Mouse (Mus musculus) embryonic facial prominence, embryonic 15.5 days (tissue): ENCODE measurements around the gene Hax1. TPM values are rescaled to one million over a fixed set of nuclear protein-coding genes. Genes with fewer than 3 reads are reported as not detected.

Experiments used
- ATAC-seq: fragments of 200-750 bp; cut with Nextera tagmentation; 2 replicates; pipeline ENCODE4 v1.8.0; 2017; ENCODE audit warnings: low read depth, moderate TSS enrichment; ENCODE audit not compliant: insufficient number of reproducible peaks, low FRiP score, low TSS enrichment
- H3K27ac ChIP-seq: fragments of 300-500 bp; sonication (generic); replicated peaks from 2 replicates; pipeline ENCODE4 v1.5.1; 2015; ENCODE audit warnings: mild to moderate bottlenecking, inconsistent platforms
- H3K27me3 ChIP-seq: fragments of 300-500 bp; sonication (generic); 2 replicates; pipeline ENCODE4 v1.6.1; 2015; ENCODE audit warnings: inconsistent platforms
- H3K36me3 ChIP-seq: fragments of 300-500 bp; sonication (generic); 2 replicates; pipeline ENCODE4 v1.6.1; 2015; ENCODE audit warnings: mild to moderate bottlenecking, inconsistent platforms
- H3K4me1 ChIP-seq: fragments of 300-500 bp; sonication (generic); 2 replicates; pipeline ENCODE4 v1.6.1; 2015; ENCODE audit warnings: inconsistent platforms
- H3K4me2 ChIP-seq: fragments of 300-500 bp; sonication (generic); replicated peaks from 2 replicates; pipeline ENCODE4 v1.6.1; 2015; ENCODE audit warnings: mild to moderate bottlenecking, inconsistent platforms
- H3K4me3 ChIP-seq: fragments of 300-500 bp; sonication (generic); replicated peaks from 2 replicates; pipeline ENCODE4 v1.5.1; 2015; ENCODE audit warnings: mild to moderate bottlenecking, inconsistent platforms
- H3K9ac ChIP-seq: fragments of 300-500 bp; sonication (generic); 2 replicates; pipeline ENCODE4 v1.6.1; 2015; ENCODE audit warnings: inconsistent platforms
- H3K9me3 ChIP-seq: fragments of 300-500 bp; sonication (generic); replicated peaks from 2 replicates; pipeline ENCODE4 v1.6.1; 2016; ENCODE audit warnings: inconsistent platforms
- WGBS: fragments of 180-500 bp; shearing (Covaris S2); methylation state at CpG from one replicate; pipeline ENCODE4 v1.1.7; 2015; 5-methylcytosine and 5-hydroxymethylcytosine counted together
- microRNA-seq: library from miRNA; unstranded; fragments of <30 nt; microRNA quantifications from one replicate; pipeline ENCODE4, GENCODE M21; 2016; ENCODE audit warnings: borderline number of aligned reads
- polyA plus RNA-seq: library from polyadenylated mRNA; unstranded; fragments of >200 nt; fragmentation: Nextera tagmentation; extraction: Ambion mirVana; gene quantifications from 2 replicates; pipeline ENCODE4 v1.2.1, GENCODE M21; 2015

Gene Hax1
- polyA plus RNA-seq, 1 experiment from 2014 or later: 145 TPM

GRCm38 (mm10) chr3:89961436-89961835, 37.1 kb downstream of the Hax1 start:
- peak overlapping the region; percentile 96 for H3K4me3 ChIP-seq
- H3K4me1 ChIP-seq: peaks cover 49% of the 10 kb centered on the region
- 0 out of 2 replicates have a peak overlapping the region, but pooled peaks have one; percentile 89 for H3K9ac ChIP-seq
- H3K36me3 ChIP-seq: peaks cover 33% of the 10 kb centered on the region
- H3K27me3 ChIP-seq: no peaks in the 10 kb centered on the region
- WGBS: 38% methylated on average over 4 of the region's 4 CpGs
- H3K27ac ChIP-seq: peak overlapping the region; percentile 98
- H3K9me3 ChIP-seq: no peaks in the 10 kb centered on the region
- no peak for ATAC-seq
- H3K4me2 ChIP-seq: peak overlapping the region; percentile 94

- H3K9ac ChIP-seq: peak overlapping the region; percentile 51
- H3K4me2 ChIP-seq: peak overlapping the region; percentile 94
- under 1% methylated on average over 30 of the region's 30 CpGs for WGBS
- peak overlapping the region; percentile 96 for H3K4me3 ChIP-seq
- ATAC-seq: peak; percentile 88
- peaks cover 43% of the 10 kb centered on the region for H3K36me3 ChIP-seq
- peaks cover 49% of the 10 kb centered on the region for H3K4me1 ChIP-seq
- H3K27me3 ChIP-seq: no peaks in the 10 kb centered on the region
- H3K27ac ChIP-seq: peak overlapping the region; percentile 98; the same call in 1 of the 2 replicates
- no peaks in the 10 kb centered on the region for H3K9me3 ChIP-seq
These were observed 38.1 kb downstream of the Hax1 start for GRCm38 (mm10) chr3:89960469-89960868.

- Histone ChIP-seq H3K4me3 (no peak overlapping the region), H3K27ac (no peak overlapping the region), H3K9ac (no peak overlapping the region), H3K27me3 (no peaks in the 10 kb centered on the region), H3K9me3 (no peaks in the 10 kb centered on the region), H3K4me1 (peaks cover 42% of the 10 kb centered on the region), H3K36me3 (peaks cover 49% of the 10 kb centered on the region), H3K4me2 (no peak overlapping the region)
- ATAC-seq: no peak
- WGBS: 81% methylated on average over 4 of the region's 4 CpGs
These were observed 39.1 kb downstream of the Hax1 start for GRCm38 (mm10) chr3:89959435-89959834.

GRCm38 (mm10) chr3:89957880-89958279, 40.7 kb downstream of the Hax1 start:
- Histone ChIP-seq H3K4me1 (peaks cover 37% of the 10 kb centered on the region), H3K4me2 (no peak overlapping the region), H3K36me3 (peaks cover 60% of the 10 kb centered on the region), H3K9me3 (no peaks in the 10 kb centered on the region), H3K27me3 (no peaks in the 10 kb centered on the region), H3K27ac (no peak overlapping the region), H3K9ac (no peak overlapping the region), H3K4me3 (no peak overlapping the region)
- no peak for ATAC-seq
- WGBS: 95% methylated on average over 9 of the region's 9 CpGs

GRCm38 (mm10) chr3:89956177-89956971, 42.2 kb downstream of the Hax1 start:
- ATAC-seq: no peak
- no peak overlapping the region for H3K27ac ChIP-seq
- WGBS: 90% methylated on average over 7 of the region's 7 CpGs
- peaks cover 75% of the 10 kb centered on the region for H3K36me3 ChIP-seq
- H3K9me3 ChIP-seq: no peaks in the 10 kb centered on the region
- no peaks in the 10 kb centered on the region for H3K27me3 ChIP-seq
- H3K9ac ChIP-seq: no peak overlapping the region
- H3K4me3 ChIP-seq: no peak overlapping the region
- no peak overlapping the region for H3K4me2 ChIP-seq
- H3K4me1 ChIP-seq: peaks cover 24% of the 10 kb centered on the region

GRCm38 (mm10) chr3:89953420-89953819, 45.2 kb downstream of the Hax1 start:
- no peak overlapping the region for H3K27ac ChIP-seq

GRCm38 (mm10) chr3:89948655-89949054, 49.9 kb downstream of the Hax1 start:
- 84% methylated on average over 6 of the region's 6 CpGs for WGBS
- H3K36me3 ChIP-seq: peaks cover 97% of the 10 kb centered on the region
- no peak for ATAC-seq
- H3K9me3 ChIP-seq: no peaks in the 10 kb centered on the region
- no peak overlapping the region for H3K27ac ChIP-seq
- no peaks in the 10 kb centered on the region for H3K4me1 ChIP-seq
- H3K4me2 ChIP-seq: no peak overlapping the region
- H3K4me3 ChIP-seq: no peak overlapping the region
- H3K9ac ChIP-seq: no peak overlapping the region
- H3K27me3 ChIP-seq: no peaks in the 10 kb centered on the region

More at GRCm38 (mm10) chr3:89953420-89953819, 45.2 kb downstream of the Hax1 start:
- Histone ChIP-seq H3K9ac (no peak overlapping the region), H3K4me2 (no peak overlapping the region), H3K36me3 (peaks cover 91% of the 10 kb centered on the region), H3K9me3 (no peaks in the 10 kb centered on the region), H3K4me3 (no peak overlapping the region), H3K4me1 (no peaks in the 10 kb centered on the region), H3K27me3 (no peaks in the 10 kb centered on the region)
- WGBS: 1% methylated on average over 4 of the region's 4 CpGs
- ATAC-seq: no peak; the same call in 1 of the 2 replicates

GRCm38 (mm10) chr3:89948021-89948420, 50.6 kb downstream of the Hax1 start:
- Histone ChIP-seq H3K4me1 (no peaks in the 10 kb centered on the region), H3K4me3 (no peak overlapping the region), H3K4me2 (no peak overlapping the region), H3K9ac (no peak overlapping the region), H3K36me3 (peaks cover 99% of the 10 kb centered on the region), H3K9me3 (no peaks in the 10 kb centered on the region), H3K27ac (no peak overlapping the region), H3K27me3 (no peaks in the 10 kb centered on the region)
- ATAC-seq: no peak
- 93% methylated on average over 11 of the region's 11 CpGs for WGBS

Small RNAs within 50 kb of the gene (microRNA-seq; reads per million reads assigned to microRNA genes)
- gene Mir7669: 1.0 reads per million

Other genes starting within 250 kb of the Hax1 start
- 0.74 and 0.89 TPM in 2 replicates for gene Chrnb2, start 234.1 kb downstream of the Hax1 start, polyA plus RNA-seq
- 12.0 and 13.4 TPM in 2 replicates for gene Ube2q1, start 225.2 kb downstream of the Hax1 start, polyA plus RNA-seq
- gene She, start 167.4 kb downstream of the Hax1 start, polyA plus RNA-seq: 3.5 and 4.0 TPM in 2 replicates
- 3.4 and 3.6 TPM in 2 replicates for gene Il6ra, start 85.6 kb downstream of the Hax1 start, polyA plus RNA-seq
- gene Atp8b2, start 35.3 kb downstream of the Hax1 start, polyA plus RNA-seq: 19.0 and 19.3 TPM in 2 replicates
- 132 and 149 TPM in 2 replicates for gene 4933434E20Rik, start 52.9 kb upstream of the Hax1 start, polyA plus RNA-seq
- 175 and 176 TPM in 2 replicates for gene Ubap2l, start 53.8 kb upstream of the Hax1 start, polyA plus RNA-seq
- gene Tpm3, start 73.9 kb upstream of the Hax1 start, polyA plus RNA-seq: 439 and 441 TPM in 2 replicates
- gene Nup210l, start 105.4 kb upstream of the Hax1 start, polyA plus RNA-seq: 0.36 and 0.42 TPM in 2 replicates
- 1,680 and 1,915 TPM in 2 replicates for gene Rps27, start 214.9 kb upstream of the Hax1 start, polyA plus RNA-seq
- gene Rab13, start 214.9 kb upstream of the Hax1 start, polyA plus RNA-seq: 34.0 and 35.0 TPM in 2 replicates
- gene Jtb, start 232.8 kb upstream of the Hax1 start, polyA plus RNA-seq: 111 and 121 TPM in 2 replicates
- gene Creb3l4, start 244.7 kb upstream of the Hax1 start, polyA plus RNA-seq: 6.1 and 7.3 TPM in 2 replicates
- gene Slc39a1, start 249.4 kb upstream of the Hax1 start, polyA plus RNA-seq: 107 and 115 TPM in 2 replicates